Mouse (Mus musculus) urinary bladder, adult 18-20 months (tissue): Measurements from ENCODE around the gene Pip5k1c.
A peak's percentile ranks its signal among the peaks of the same experiment; 100 is the strongest.

Source experiments
- DNase-seq, 2 experiments: peaks; one replicate each; pipeline ENCODE4 v3.0.0; 2022; ENCODE audit warnings: low spot score in 2 of 2, mixed read lengths in 2 of 2

The Pip5k1c gene

DNA sequence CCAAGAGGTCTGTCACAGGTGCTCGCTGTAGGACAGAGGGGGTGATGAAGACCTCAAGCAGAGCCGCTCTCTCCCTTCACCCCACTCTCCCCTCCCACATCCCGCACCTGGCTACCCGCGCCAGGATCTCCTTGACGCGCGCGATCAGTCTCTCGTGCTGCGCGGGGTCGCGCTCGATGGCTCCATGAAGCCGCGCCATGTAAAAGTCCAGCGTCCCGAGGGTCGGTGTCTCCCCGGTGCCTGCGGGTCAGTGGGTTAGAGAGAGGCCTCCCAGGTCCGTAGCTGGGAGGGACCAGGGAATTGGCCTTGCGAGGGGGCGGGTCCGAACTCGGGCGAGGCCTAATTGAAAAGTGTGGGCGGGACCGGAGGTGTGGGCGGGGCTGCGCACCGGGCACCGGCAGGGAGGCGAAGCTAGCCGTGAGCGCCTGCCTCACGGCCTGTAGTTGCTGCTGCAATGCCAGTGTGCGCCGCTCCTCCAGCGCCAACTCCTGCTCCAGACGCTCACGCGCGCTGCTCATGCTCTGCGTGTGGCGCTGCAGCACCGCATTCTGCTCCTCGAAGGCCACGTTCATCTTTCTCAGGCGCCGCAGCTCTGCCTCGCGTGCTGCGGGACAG is 53.8 kb downstream of the Pip5k1c start:
- peak; percentile 61 to 63 for DNase-seq

DNA sequence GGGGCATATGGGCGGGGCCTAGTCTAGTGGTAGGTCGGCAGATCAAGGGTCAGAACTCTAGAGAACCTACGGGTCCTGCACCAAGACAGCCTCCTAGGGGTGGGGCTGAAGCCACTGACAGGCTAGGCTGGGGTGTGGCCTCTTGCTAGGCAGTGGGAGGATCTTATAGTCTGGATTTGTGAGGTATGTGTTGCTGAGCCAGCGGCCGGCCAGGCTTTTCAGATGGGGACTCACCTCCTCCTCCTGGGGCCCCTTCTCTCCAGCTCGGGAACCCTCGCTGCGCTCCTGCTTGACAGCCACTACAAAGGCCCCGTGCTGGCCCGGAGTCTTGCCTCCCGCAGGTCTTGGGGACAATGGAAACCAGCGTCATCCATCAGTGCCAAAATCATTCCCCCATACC is 56.4 kb downstream of the Pip5k1c start:
- no peak for DNase-seq

DNA sequence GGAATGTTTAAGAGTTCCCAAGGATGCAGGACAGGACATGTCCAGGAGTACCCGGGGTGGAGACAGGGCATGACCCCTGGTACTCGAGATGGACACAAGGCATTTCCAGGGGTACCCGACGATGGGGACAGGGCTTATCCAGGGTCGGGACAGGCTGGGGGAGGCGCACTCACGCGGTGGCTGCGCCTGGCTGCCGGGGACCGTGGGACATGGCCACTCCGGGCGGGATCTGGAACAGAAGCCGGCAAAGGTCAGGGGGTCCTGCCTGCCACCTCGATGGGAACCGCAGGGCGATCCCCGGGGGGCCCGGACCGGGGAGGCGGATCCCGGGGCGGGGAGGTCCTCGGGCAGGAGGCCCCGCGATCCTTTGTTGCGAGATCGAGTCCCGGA is 57.2 kb downstream of the Pip5k1c start:
- DNase-seq = no peak

DNA sequence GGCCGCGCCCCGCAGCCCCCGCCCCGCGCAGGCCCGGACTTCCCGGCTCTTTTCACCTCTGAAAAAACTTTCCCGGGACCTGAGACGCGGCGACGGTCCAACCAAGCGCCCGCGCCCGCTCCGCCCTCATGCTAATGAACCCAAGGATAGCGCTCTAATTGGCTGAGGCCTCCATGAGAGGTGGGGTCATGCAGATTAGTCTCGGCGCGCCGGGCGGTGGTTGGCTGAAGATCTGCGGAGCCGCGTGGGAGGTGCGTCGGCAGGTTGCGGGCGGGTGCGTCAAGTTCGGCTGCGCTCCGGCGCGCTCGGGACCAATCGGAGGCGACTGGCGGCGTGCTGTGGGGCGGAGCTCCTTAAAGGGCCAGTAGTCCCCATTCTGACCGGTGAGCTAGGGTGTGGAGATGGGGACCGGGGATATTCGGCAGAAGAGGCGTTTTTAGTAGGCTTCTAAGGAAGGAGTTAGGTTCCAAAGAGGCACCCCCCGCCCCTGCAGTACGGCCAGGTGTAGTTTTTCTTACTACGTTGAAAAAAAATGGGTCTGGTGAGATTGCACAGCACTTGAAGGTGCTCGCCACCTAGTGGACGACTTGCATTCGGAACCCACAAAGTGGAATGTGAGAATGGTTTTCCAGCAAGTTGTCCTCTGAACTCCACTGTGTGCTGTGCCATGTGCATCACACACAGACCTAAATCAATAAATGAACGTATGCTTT is 57.7 kb downstream of the Pip5k1c start, which contains the start of gene Hmg20b:
Hmg20b (minus strand) TSS at position 130 of the 713 bp plus-strand sequence.
- DNase-seq = peak; percentile 94 to 99

DNA sequence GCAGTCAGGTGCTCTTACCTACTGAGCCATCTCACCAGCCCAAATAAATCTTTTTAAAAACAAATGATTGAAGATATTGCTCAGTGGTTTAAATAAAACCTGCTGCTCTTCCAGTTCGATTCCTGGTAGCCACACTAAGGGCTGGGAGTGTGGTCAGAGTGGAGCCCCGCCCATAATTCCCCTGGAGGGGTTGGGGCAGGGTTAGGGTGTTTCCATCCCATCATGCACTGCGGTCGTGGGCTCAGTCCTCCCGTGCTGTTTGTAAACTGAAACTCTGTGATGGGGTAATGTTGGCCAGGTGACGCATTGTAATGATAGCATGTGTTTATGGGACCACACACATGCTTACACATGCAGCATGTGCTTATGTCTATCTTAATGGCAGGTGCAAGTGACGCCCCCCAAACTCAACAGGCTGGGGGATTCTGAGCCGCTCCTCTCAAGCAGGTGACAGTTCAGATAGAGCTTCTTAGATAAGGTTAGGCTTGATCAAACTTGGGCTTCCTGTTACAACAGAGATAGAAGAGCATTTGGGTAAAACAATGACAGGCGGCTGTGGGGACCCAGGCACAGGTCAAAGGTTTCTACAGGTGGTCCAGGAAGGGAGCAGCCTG is 59.0 kb downstream of the Pip5k1c start:
- no peak for DNase-seq

- DNase-seq = no peak
Observed at GRCm38 (mm10) chr10:81354738-81355477, 62.1 kb downstream of the Pip5k1c start.

DNA sequence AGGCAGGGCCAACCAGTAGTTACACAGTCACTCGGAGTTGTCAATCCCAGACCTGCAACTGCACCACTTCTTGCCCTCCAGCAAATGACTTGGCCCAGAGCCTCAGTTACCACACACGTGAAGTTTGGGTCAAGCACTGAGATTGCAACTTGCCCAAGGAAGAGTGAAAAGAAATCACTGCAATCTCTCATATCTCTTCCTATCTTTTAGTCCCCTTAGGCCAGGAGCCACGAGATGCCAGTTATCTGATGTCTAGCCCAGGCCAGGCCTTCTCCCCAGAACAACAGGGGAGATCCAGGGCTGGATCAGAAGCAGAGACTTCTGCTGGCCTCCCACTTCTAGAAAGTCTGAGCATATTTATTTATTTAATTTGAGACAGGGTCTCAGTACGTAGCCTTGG is 62.8 kb downstream of the Pip5k1c start:
- no peak for DNase-seq

- no peak for DNase-seq
Observed at GRCm38 (mm10) chr10:81356352-81356990, 63.7 kb downstream of the Pip5k1c start.

DNA sequence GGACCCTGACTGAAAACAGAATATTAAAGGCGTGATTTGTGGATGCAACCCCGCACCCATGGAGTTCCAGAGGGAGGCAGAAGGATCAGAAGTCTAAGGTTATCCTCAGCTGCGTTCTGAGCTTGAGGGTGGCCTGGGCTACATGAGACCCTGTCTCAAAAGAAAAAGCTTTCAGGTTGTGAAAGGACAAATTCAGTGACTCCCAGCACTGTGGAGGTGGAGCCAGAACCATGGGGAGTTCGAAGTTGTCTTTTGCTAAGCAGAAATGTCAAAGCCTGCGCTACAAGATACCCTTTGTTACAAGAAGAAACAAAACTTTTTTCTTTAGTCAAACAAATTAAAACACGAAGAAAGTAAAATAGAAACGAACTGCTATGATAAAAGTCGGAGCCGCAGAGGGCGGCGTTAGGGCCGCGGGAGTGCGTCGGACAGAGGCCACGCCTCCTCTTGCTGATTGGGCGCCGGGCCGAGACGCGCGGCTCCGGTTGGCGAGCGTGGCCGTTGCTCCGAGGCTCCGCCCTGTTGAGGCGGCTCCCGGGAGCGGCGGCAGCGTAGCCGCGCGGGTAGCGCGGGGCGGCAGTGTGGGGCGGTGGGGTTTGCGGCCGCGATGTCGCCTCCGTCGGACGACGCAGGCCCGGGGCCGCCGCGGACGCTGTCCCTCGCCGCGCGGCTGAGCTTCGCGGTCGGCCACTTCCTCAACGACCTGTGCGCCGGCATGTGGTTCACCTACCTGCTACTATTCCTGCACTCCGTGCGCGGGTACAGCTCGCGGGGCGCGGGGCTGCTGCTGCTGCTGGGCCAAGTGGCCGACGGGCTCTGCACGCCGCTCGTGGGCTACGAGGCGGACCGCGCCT is 64.5 kb downstream of the Pip5k1c start, which contains the start of gene Mfsd12:
Mfsd12 (plus strand) TSS at position 501 of the 854 bp plus-strand sequence.
- peak; percentile 72 to 87 for DNase-seq

GRCm38 (mm10) chr10:81358209-81358608 is 65.4 kb downstream of the Pip5k1c start:
- DNase-seq = no peak

DNA sequence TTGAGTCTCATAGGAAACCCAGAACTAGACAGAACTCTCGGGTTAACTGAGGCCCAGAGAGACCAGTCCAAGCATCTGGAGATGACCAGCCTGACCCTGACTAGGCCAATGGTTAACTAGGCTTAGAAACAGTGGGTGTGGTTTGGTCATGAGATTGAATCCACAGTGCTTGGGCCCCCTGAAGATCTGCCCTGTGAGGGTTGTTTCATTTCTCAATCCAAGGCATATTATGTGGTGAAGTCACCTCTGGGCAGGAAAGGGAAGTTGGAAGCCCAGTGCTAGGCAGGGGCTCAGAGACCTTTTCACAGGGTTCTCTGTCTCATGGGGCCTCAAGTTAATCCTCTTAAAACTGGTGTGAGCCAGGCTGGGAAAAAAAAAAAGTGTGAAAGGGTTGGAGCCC is 66.1 kb downstream of the Pip5k1c start:
- DNase-seq = no peak

DNA sequence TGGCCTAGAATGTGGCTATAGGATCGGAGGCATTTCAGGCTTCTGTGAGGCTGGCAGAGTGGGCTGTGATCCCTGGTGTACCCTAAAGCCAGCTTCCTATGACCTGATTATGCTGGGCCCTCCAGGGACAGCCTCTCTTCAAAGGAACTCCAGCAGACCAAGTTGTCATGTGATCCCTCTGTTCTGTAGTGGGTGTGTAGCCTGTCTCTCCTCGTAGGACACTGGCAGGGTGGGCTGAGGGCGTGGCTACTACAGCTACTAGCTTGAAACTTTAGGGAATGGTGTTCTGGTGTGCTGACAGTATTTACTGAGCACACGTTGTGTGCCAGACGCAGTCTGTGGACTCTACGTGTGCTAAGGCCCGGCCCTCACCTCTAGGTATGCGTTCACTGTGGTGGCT is 68.0 kb downstream of the Pip5k1c start:
- no peak for DNase-seq

DNA sequence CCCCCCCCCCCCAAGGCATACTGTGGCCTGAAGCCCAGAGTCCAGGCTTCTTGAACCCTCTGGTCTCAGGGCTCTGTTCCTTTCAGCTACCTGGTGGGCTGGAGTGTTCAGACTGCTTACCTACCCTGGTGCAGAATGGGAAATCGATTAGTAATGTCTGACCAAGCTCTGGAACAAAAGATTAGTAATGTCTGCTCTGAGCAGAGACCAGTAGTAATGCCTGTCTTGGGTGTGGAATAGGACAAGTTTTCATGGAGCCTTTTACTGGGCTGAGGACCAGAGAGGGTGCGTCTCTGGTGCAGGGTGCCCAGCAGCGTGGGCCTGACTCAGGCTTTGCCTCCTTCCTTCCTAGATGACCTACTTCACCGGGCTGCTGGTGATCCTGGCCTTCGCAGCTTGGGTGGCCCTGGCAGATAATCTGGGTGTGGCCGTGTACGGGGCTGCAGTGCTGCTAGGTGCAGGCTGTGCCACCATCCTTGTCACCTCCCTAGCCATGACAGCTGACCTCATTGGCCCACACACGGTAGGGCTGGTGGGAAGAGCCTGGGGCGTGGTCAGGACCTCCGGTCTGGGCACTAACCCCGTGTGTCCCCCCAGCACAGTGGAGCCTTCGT is 69.7 kb downstream of the Pip5k1c start:
- no peak for DNase-seq

GRCm38 (mm10) chr10:81363436-81364346 is 70.9 kb downstream of the Pip5k1c start:
- DNase-seq = no peak

DNA sequence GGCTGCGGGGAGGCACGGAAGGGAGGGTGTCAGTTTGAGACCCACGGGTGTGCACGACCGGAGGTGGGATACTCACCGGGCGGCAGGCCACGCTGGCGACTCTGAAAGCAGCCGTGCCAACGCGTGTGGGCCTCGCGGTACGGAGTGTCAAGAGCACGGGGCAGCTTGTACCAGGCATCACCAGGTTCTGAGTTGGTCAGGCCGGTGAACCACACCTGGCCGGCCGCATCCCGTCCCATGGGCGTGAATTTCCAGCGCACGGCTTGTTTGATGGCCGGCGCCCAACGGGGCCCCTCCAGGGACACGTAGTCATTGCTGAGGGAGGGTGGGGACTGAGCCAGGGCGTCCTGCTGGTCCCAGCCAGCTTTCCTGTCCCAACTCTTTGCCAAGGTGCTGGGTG is 71.9 kb downstream of the Pip5k1c start:
- DNase-seq = no peak

DNA sequence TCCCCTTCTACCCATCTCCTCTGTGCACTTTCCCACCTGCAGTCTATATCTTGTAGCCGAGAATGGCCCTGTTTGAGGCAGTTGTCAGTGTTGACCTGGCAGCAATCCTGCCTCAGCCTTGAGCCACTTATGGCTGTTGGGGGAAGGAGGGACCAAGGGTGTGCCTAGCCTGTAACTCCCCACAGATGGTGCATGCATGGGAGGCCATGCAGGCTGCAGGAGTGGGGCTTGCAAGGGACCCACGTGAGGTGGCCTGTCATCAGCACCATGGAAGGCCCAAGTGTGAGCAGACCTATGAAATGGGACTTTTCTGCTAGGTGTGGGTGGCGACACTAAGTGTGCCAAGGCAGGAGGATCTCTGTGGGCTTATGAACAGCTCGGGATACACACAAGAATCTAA is 72.3 kb downstream of the Pip5k1c start:
- DNase-seq = no peak

DNA sequence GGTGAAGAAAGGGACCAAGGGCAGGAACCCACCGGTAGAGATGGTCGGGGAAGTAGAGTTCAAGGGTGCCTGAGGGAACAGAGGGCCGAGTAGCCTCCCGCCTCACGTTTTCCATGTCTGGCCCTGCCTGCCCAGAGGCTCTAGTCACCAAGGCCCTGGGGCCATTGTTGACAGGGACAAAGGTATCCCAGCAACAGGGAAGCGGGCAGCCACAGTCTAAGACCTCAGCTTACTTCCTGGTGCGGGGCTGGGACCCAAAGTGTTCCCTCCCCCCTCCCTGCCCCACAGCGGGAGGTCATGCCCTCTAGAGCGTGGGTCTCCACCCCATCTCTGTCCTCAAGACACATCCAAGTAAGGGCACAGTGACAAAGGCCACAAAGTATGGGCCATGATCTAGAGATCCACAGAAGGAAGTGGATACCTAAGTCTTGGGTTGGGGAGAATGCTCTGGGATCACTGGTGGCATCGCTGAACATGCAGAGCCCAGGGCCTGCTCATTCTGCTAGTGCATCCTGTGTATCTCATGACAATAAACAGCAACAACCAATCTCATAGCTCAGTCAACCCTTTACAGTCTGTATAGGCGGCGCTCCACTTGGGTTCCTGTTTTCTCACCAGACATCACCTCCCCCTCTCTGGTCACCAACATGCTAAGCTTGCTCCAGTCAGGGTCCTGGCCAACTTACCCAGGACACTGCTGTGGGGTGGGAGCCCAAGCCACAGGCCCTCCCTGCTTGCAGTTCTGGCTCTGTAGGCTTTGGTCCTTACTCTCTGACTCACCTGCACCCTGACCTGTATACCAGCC is 73.1 kb downstream of the Pip5k1c start, which contains the start of gene 4930404N11Rik:
4930404N11Rik (minus strand) TSS at position 145 of the 805 bp plus-strand sequence.
- DNase-seq = no peak

DNA sequence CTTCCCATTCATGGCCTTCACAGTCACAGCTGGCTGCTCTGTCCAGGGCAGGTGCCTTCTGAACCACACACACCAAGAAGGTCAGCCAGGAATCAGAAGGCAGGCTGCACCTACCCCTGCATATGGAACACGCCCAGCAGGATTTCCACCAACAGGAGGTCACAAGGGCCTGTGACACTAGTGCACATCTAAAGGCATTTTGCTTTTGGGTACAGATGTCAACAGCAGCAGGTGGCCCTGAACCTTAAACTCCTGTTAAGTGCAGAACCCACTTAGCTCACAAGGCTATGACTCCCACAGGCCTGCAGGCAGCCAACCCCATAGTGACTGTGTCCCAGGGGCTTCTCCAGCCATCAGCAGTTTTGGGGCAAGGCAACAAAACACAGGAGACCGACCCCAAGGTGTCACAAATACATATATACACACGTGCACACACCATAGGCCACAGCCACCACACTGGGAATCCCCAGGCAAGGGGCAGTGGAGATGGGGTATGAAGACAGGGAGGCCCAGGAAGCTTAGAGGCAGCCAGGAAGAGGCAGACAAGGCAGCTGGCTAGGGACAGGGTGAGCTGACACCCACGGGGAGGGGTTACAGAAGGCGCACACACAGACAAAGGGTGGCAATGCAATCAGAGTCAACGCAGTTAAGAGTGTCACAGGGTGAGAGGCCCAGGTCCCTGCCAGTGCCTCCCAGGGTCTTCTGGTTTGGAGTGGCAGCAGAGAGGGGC is 73.9 kb downstream of the Pip5k1c start:
- DNase-seq = no peak
